Mouse (Mus musculus) heart, postnatal 0 days (tissue): ENCODE measurements around the gene Sfxn3. TPM values are rescaled to one million over a fixed set of nuclear protein-coding genes. Genes with fewer than 3 reads are reported as not detected.

Experiments used
- ATAC-seq: fragments of 200-750 bp; cut with Nextera tagmentation; 2 replicates; pipeline ENCODE4 v1.8.0; 2017; ENCODE audit warnings: low read depth, moderate number of reproducible peaks, moderate library complexity; ENCODE audit not compliant: insufficient read depth
- DNase-seq: peaks from one replicate; pipeline ENCODE4 v3.0.0-alpha.2; 2016; ENCODE audit warnings: low spot score
- H3K27ac ChIP-seq: fragments of 300-500 bp; sonication (generic); 2 replicates; pipeline ENCODE4 v1.5.1; 2014; ENCODE audit warnings: low read depth, mild to moderate bottlenecking
- H3K27me3 ChIP-seq: fragments of 300-500 bp; sonication (generic); 2 replicates; pipeline ENCODE4 v1.6.1; 2014; ENCODE audit warnings: low read length, mixed read lengths; ENCODE audit not compliant: control insufficient read depth, insufficient read depth
- H3K36me3 ChIP-seq: fragments of 300-500 bp; sonication (generic); replicated peaks from 2 replicates; pipeline ENCODE4 v1.6.1; 2014; ENCODE audit warnings: low read length, mixed read lengths; ENCODE audit not compliant: control insufficient read depth, insufficient read depth
- H3K4me1 ChIP-seq: fragments of 300-500 bp; sonication (generic); 2 replicates; pipeline ENCODE4 v1.6.1; 2014; ENCODE audit warnings: antibody characterized with exemption; ENCODE audit not compliant: control insufficient read depth, insufficient read depth
- H3K4me2 ChIP-seq: fragments of 300-500 bp; sonication (generic); 2 replicates; pipeline ENCODE4 v1.6.1; 2014; ENCODE audit warnings: low read depth, mild to moderate bottlenecking, low read length, moderate library complexity
- H3K4me3 ChIP-seq: fragments of 300-500 bp; sonication (generic); 2 replicates; pipeline ENCODE4 v1.5.1; 2014; ENCODE audit warnings: low read depth, low read length
- H3K9ac ChIP-seq: fragments of 300-500 bp; sonication (generic); replicated peaks from 2 replicates; pipeline ENCODE4 v1.6.1; 2014; ENCODE audit warnings: low read depth, low read length, mixed read lengths
- H3K9me3 ChIP-seq: fragments of 300-500 bp; sonication (generic); replicated peaks from 2 replicates; pipeline ENCODE4 v1.6.1; 2016; ENCODE audit warnings: low read length; ENCODE audit not compliant: control insufficient read depth
- CTCF ChIP-seq: IDR thresholded peaks from 2 replicates; pipeline ENCODE4 v1.5.1; 2016; ENCODE audit warnings: antibody characterized with exemption, control low read depth, low read depth
- EP300 ChIP-seq: IDR thresholded peaks from 2 replicates; pipeline ENCODE4 v1.6.1; 2016; ENCODE audit warnings: antibody characterized with exemption, low read depth
- WGBS: fragments of 180-500 bp; shearing (Covaris S2); extraction: QIAGEN DNeasy Blood & Tissue Kit; methylation state at CpG from one replicate; pipeline ENCODE4 v1.1.7; 2014; 5-methylcytosine and 5-hydroxymethylcytosine counted together
- polyA plus RNA-seq: library from polyadenylated mRNA; unstranded; fragments of >200 nt; fragmentation: Nextera tagmentation; extraction: Ambion mirVana; gene quantifications from 2 replicates; pipeline ENCODE4 v1.2.1, GENCODE M21; 2015
- total RNA-seq: library from RNA; depleted of rRNA; stranded (reverse); fragments of >200 nt; gene quantifications from 2 replicates; pipeline ENCODE4 v1.2.3, GENCODE M21; 2014; ENCODE audit warnings: low replicate concordance; rRNA removed

Gene Sfxn3
- total RNA-seq (12.8 and 16.2 TPM in 2 replicates), polyA plus RNA-seq (11.3 and 12.4 TPM in 2 replicates)

- Histone ChIP-seq H3K4me3 (peak within 1 kb of the TSS; percentile 60), H3K36me3 (peaks cover 17% of the 10 kb centered on the region), H3K4me2 (peak within 1 kb of the TSS; percentile 80), H3K9ac (peak within 1 kb of the TSS; percentile 58), H3K27ac (peak within 1 kb of the TSS; percentile 87), H3K27me3 (peaks cover 14% of the 10 kb centered on the region), H3K4me1 (peaks cover 18% of the 10 kb centered on the region), H3K9me3 (no peaks in the 10 kb centered on the region)
- DNase-seq = peak; percentile 87
- TF ChIP-seq EP300 (no peak), CTCF (peak; percentile 62)
- WGBS = under 1% methylated on average over 26 of the region's 26 CpGs
- peak; percentile 82 for ATAC-seq
These were observed at the start of gene Sfxn3 for GRCm38 (mm10) chr19:45047417-45047934. TSS of gene Sfxn3 (plus strand) at chr19:45047503.

DNA sequence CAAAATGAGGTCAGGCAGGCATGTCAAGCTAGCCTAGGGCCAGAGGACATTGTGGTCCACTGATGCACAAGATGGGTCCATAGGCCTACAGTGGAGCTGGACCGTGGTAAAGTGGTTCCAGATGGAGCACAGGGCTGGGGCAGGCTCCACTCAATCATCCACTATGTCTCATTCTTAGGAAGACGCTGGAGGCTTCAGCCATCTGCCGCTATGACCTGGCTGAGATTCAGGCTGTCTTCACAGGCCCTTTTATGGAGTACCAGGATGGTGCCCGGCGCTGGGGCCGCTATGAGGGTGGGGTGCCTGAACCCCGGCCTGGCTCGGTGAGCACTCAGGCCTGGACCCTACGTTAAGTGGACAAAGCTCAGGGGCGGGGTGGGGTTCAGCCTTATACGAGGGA, 49.5 kb upstream of the Sfxn3 start:
- H3K4me3 ChIP-seq = no peak overlapping the region
- H3K27me3 ChIP-seq = no peaks in the 10 kb centered on the region
- DNase-seq (no peak), ATAC-seq (no peak)
- H3K4me1 ChIP-seq = no peaks in the 10 kb centered on the region
- TF ChIP-seq EP300 = no peak
- TF ChIP-seq CTCF = no peak
- WGBS = 83% methylated on average over 11 of the region's 11 CpGs
- H3K36me3 ChIP-seq = no peaks in the 10 kb centered on the region
- no peak overlapping the region for H3K27ac ChIP-seq
- H3K9ac ChIP-seq = no peak overlapping the region
- H3K4me2 ChIP-seq = no peak overlapping the region
- no peaks in the 10 kb centered on the region for H3K9me3 ChIP-seq

- H3K36me3 ChIP-seq = peaks cover 14% of the 10 kb centered on the region; the same call in 1 of the 2 replicates
- no peak overlapping the region for H3K4me2 ChIP-seq
- ATAC-seq = no peak
- no peak overlapping the region for H3K9ac ChIP-seq
- no peak for DNase-seq
- no peaks in the 10 kb centered on the region for H3K9me3 ChIP-seq
- no peak overlapping the region for H3K4me3 ChIP-seq
- H3K27me3 ChIP-seq = no peaks in the 10 kb centered on the region
- H3K4me1 ChIP-seq = no peaks in the 10 kb centered on the region
- TF ChIP-seq EP300 = no peak
- TF ChIP-seq CTCF = no peak
- WGBS = 82% methylated on average over 8 of the region's 8 CpGs
- H3K27ac ChIP-seq = no peak overlapping the region
These were observed 47.7 kb upstream of the Sfxn3 start for GRCm38 (mm10) chr19:44999647-45000046.

DNA sequence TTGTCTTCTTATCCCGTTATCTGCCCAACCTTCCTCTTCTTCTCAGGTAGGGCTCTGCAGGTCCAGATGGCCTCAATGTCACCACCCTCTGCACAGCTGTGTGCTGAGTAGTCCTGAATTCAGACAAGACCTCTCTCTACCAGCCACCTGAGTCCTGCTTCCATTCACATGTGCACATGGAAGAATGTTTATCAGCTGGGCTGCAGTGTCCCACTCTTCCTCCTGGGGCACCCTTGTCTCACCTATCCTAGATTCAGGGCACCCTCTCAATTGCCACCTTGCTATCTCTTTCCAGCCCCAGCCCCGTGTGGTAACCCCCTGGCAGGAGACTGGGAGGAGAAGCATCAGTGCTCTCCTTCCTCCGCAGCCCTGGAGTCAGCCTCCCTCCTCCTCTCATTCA, 45.0 kb upstream of the Sfxn3 start:
- DNase-seq = no peak
- H3K4me1 ChIP-seq = peaks cover 12% of the 10 kb centered on the region
- ATAC-seq = no peak
- H3K36me3 ChIP-seq = peaks cover 15% of the 10 kb centered on the region; the same call in 1 of the 2 replicates
- H3K9ac ChIP-seq = no peak overlapping the region
- no peak overlapping the region for H3K27ac ChIP-seq
- no peak overlapping the region for H3K4me2 ChIP-seq
- TF ChIP-seq EP300 (no peak), CTCF (peak; percentile 28)
- H3K9me3 ChIP-seq = no peaks in the 10 kb centered on the region
- no peaks in the 10 kb centered on the region for H3K27me3 ChIP-seq
- H3K4me3 ChIP-seq = no peak overlapping the region
- WGBS = 45% methylated on average over 3 of the region's 3 CpGs

DNA sequence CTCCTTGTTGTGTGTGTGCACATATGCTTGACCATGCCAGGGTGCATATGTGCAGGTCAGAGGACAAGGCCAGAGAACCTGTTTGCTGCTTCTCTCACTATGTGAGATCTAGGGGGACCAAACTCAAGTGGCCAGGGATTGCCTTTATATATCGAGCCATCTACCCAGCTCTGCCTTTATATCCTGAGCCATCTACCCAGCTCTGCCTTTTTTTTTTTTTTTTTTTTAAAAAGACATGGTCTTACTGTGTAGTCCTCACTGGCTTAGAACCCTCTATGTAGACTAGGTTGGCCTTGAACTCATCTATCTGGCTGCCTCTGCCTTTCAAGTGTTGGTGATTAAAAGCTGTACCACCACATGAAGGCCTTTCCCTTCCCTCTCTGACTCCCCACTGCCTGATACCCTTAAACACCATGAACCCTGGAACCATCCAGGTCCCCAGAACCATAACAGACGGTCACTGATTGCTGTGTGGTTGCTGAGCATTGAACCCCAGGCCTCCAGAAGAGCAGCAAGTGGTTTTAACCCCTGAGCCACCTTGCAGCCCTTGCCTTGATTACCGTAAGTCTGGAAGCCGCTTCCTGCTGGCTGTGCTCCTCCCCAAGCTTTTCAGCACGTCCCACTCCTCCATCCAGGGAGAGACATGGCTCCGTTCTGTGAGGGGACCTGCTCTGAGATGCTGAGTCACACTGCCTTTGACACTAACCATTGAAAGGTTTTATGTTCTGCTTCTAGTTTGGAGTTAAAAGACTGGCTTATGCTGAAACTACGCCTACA, 43.4 kb upstream of the Sfxn3 start:
- H3K9ac ChIP-seq = no peak overlapping the region
- no peak for DNase-seq
- no peaks in the 10 kb centered on the region for H3K27me3 ChIP-seq
- 85% methylated on average over 7 of the region's 7 CpGs for WGBS
- peaks cover 15% of the 10 kb centered on the region; the same call in 1 of the 2 replicates for H3K36me3 ChIP-seq
- no peak overlapping the region for H3K4me3 ChIP-seq
- ATAC-seq = no peak
- peaks cover 20% of the 10 kb centered on the region for H3K4me1 ChIP-seq
- H3K27ac ChIP-seq = no peak overlapping the region
- H3K9me3 ChIP-seq = no peaks in the 10 kb centered on the region
- TF ChIP-seq EP300 = no peak
- H3K4me2 ChIP-seq = no peak overlapping the region

DNA sequence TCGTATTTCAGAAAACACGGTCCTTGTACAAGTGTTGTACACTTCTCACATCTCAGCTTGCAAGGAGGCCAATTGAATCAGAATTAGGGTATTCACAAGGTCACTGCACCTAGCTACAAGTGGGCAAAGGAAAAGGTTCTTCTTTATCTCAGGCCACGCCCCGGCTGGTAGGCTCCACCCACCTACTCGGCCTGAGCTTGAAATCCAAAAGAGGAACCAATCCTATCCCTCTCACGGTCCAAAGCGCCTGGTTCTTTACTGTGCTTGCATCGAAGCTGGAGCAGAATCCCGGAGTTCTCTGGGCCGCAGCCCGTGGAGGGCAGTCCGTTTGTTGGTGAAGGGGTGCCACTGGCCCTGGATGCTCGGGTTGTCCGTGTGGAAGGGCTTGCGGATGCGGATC, 41.9 kb upstream of the Sfxn3 start, which contains the start of gene Twnk:
TSS of gene Twnk (plus strand) at position 220 of the 400 bp plus-strand sequence.
- H3K9me3 ChIP-seq = no peaks in the 10 kb centered on the region
- TF ChIP-seq EP300 (no peak), CTCF (no peak)
- peak within 1 kb of the TSS; percentile 86 for H3K27ac ChIP-seq
- H3K36me3 ChIP-seq = peaks cover 24% of the 10 kb centered on the region
- peak within 1 kb of the TSS; percentile 90 for H3K4me3 ChIP-seq
- H3K4me2 ChIP-seq = peak within 1 kb of the TSS; percentile 94
- no peak for ATAC-seq
- no peak for DNase-seq
- 9% methylated on average over 16 of the region's 16 CpGs for WGBS
- peak within 1 kb of the TSS; percentile 75 for H3K9ac ChIP-seq
- H3K27me3 ChIP-seq = no peaks in the 10 kb centered on the region
- peaks cover 20% of the 10 kb centered on the region for H3K4me1 ChIP-seq
